Mouse (Mus musculus) cerebellum, adult 2 months (tissue): ENCODE measurements around the gene Tmem222.

Experiments
- CTCF ChIP-seq: fragments of 200-500 bp; IDR thresholded peaks from 2 replicates; pipeline ENCODE4 v1.5.1; 2011; ENCODE audit warnings: low read depth, mild to moderate bottlenecking, control low read depth, low read length, moderate library complexity, borderline replicate concordance; ENCODE audit not compliant: insufficient read depth
- POLR2A ChIP-seq: fragments of 200-500 bp; IDR thresholded peaks from 2 replicates; pipeline ENCODE4 v1.6.1; 2011; ENCODE audit warnings: low read length, control low read depth, borderline replicate concordance; ENCODE audit not compliant: insufficient read depth

DNA sequence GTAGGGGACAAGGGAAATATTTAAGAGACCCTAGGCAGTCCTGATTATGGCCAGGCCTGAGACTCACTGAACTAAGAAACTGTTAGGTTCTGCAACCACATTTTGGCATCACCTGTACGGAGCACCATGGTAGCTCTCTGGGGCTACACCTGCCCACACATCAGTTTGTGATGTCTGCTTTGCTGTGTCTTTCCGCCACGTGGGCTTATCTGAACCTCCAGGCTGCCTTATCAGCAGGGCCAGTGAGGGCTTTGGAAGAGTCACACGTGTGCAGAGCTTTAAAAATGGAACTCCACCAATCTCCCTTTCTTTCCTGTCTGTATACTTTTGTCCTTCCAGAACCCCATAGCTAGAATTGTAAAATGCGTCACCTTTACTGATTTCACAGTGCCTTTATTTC is 8.4 kb upstream of the Tmem222 start:
- TF ChIP-seq CTCF = no peak
- no peak for TF ChIP-seq POLR2A
